Mouse (Mus musculus) spleen, adult 2 months (tissue): ENCODE data around the gene Ybx2.
"Not testable (repeated sequence)": the region's sequence is repeated elsewhere in the genome, so short reads cannot be mapped to it uniquely, and the experiment has no call there.

ENCODE experiments used
- CTCF ChIP-seq: fragments of 200-500 bp; IDR thresholded peaks from 2 replicates; pipeline ENCODE4 v1.5.1; 2011; ENCODE audit warnings: mild to moderate bottlenecking, inconsistent platforms; ENCODE audit not compliant: insufficient read depth, insufficient read length, insufficient replicate concordance; ENCODE audit errors: extremely low read depth
- POLR2A ChIP-seq: fragments of 200-500 bp; IDR thresholded peaks from 2 replicates; pipeline ENCODE4 v1.6.1; 2011; ENCODE audit warnings: low read depth, low read length, inconsistent platforms

GRCm38 (mm10) chr11:69916652-69917378 lies 18.8 kb upstream of the Ybx2 start:
- TF ChIP-seq CTCF, POLR2A: not testable (repeated sequence)
